Mouse (Mus musculus) T-cell, adult 2 months (primary cell): ENCODE data around the gene Bcas3.
"Not testable (repeated sequence)": the region's sequence is repeated elsewhere in the genome, so short reads cannot be mapped to it uniquely, and the experiment has no call there.

Source experiments
- DNase-seq: peaks from one replicate; pipeline ENCODE4 v3.0.0; 2022; ENCODE audit warnings: low spot score

Bcas3 gene

GRCm38 (mm10) chr11:85712860-85713813, 360.2 kb downstream of the Bcas3 start:
- DNase-seq = no peak

- DNase-seq = no peak
Observed at GRCm38 (mm10) chr11:85713814-85714208, 360.8 kb downstream of the Bcas3 start.

- DNase-seq = no peak
Observed at GRCm38 (mm10) chr11:85714312-85714931, 361.5 kb downstream of the Bcas3 start.

- not testable (repeated sequence) for DNase-seq
Observed at GRCm38 (mm10) chr11:85716730-85717129, 363.8 kb downstream of the Bcas3 start.

- DNase-seq = no peak
Observed at GRCm38 (mm10) chr11:85719091-85719490, 366.1 kb downstream of the Bcas3 start.

- DNase-seq = no peak
Observed at GRCm38 (mm10) chr11:85719766-85720165, 366.8 kb downstream of the Bcas3 start.

- no peak for DNase-seq
Observed at GRCm38 (mm10) chr11:85720269-85720773, 367.4 kb downstream of the Bcas3 start.

- no peak for DNase-seq
Observed at GRCm38 (mm10) chr11:85721986-85722385, 369.0 kb downstream of the Bcas3 start.

GRCm38 (mm10) chr11:85724159-85724558, 371.2 kb downstream of the Bcas3 start:
- no peak for DNase-seq

- DNase-seq = no peak
Observed at GRCm38 (mm10) chr11:85729725-85730124, 376.8 kb downstream of the Bcas3 start.

GRCm38 (mm10) chr11:85732462-85733012, 379.6 kb downstream of the Bcas3 start:
- no peak for DNase-seq

GRCm38 (mm10) chr11:85733577-85733976, 380.6 kb downstream of the Bcas3 start:
- no peak for DNase-seq

- no peak for DNase-seq
Observed at GRCm38 (mm10) chr11:85734317-85735211, 381.6 kb downstream of the Bcas3 start.

- DNase-seq = no peak
Observed at GRCm38 (mm10) chr11:85737227-85737626, 384.3 kb downstream of the Bcas3 start.

- DNase-seq = no peak
Observed at GRCm38 (mm10) chr11:85737893-85738292, 384.9 kb downstream of the Bcas3 start.

GRCm38 (mm10) chr11:85738585-85738984, 385.6 kb downstream of the Bcas3 start:
- no peak for DNase-seq

GRCm38 (mm10) chr11:85739266-85739977, 386.5 kb downstream of the Bcas3 start:
- no peak for DNase-seq

GRCm38 (mm10) chr11:85746373-85746772, 393.4 kb downstream of the Bcas3 start:
- no peak for DNase-seq

- DNase-seq = no peak
Observed at GRCm38 (mm10) chr11:85748891-85749290, 395.9 kb downstream of the Bcas3 start.

- no peak for DNase-seq
Observed at GRCm38 (mm10) chr11:85751171-85751570, 398.2 kb downstream of the Bcas3 start.
